Mouse (Mus musculus) testis, adult 2 months (tissue): ENCODE measurements around the gene Gm45717.

ENCODE experiments used
- CTCF ChIP-seq: fragments of 200-500 bp; IDR thresholded peaks from 2 replicates; pipeline ENCODE4 v1.5.1; 2012; ENCODE audit warnings: low read depth, mild to moderate bottlenecking, inconsistent platforms, low read length, moderate library complexity; ENCODE audit not compliant: control insufficient read depth, insufficient read depth, insufficient replicate concordance
- POLR2A ChIP-seq: fragments of 200-500 bp; IDR thresholded peaks from 2 replicates; pipeline ENCODE4 v1.6.1; 2012; ENCODE audit warnings: low read depth, mild to moderate bottlenecking, inconsistent platforms, low read length, moderate library complexity; ENCODE audit not compliant: control insufficient read depth

GRCm38 (mm10) chr7:140997817-140998216 is 42.1 kb upstream of the Gm45717 start:
- no peak for TF ChIP-seq CTCF
- no peak for TF ChIP-seq POLR2A
